Mouse (Mus musculus) liver, embryonic 18 days (tissue): ENCODE measurements around the gene Gm5458. TPM values are rescaled to one million over a fixed set of nuclear protein-coding genes. Genes with fewer than 3 reads are reported as not detected.

ENCODE experiments used
- polyA plus RNA-seq: library from polyadenylated mRNA; depleted of rRNA; stranded (reverse); fragments of >200 nt; gene quantifications from 2 replicates; pipeline ENCODE4 v1.2.3, GENCODE M21; 2012; rRNA removed

The Gm5458 gene
- not detected in 2 replicates for polyA plus RNA-seq

GRCm38 (mm10) chr14:19602481-19602880 lies at the start of gene Gm5458:
Gene Gm5458, minus strand, starts transcription at chr14:19602581.

GRCm38 (mm10) chr14:19584804-19585667 lies 17.3 kb downstream of the Gm5458 start, which contains the start of gene Gm2237:
Gene Gm2237, minus strand, starts transcription at chr14:19585135.

DNA sequence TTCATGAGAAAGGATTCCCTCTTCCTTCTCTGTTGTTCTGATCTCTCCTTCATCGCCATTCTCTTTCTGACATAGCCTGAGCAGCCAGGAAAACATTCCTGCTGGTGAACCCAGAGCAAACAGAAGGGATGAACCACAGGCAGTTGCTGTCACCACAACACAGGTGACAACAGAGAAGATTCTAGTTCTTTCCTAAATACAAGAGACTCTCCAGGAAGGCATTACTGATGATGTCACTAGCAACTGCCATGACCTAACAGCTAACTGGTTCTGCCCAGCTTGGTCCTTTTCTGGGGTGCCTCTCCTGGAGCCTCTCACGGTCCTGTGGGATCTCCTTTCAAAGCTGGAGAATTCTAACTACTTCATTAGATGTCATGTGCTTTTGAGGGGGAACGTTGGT lies 52.5 kb downstream of the Gm5458 start, which contains the start of gene Gm2244:
TSS of gene Gm2244 (minus strand) at position 101 of the 400 bp plus-strand sequence.

Other genes starting within 250 kb of the Gm5458 start
- gene Gm21738, start 183.7 kb downstream of the Gm5458 start, polyA plus RNA-seq = not detected in 2 replicates
- not detected in 2 replicates for gene Gm2244, start 52.6 kb downstream of the Gm5458 start, polyA plus RNA-seq
- 0.29 and 0.41 TPM in 2 replicates for gene Gm2237, start 17.4 kb downstream of the Gm5458 start, polyA plus RNA-seq
- 5.2 and 5.6 TPM in 2 replicates for gene Nid2, start 148.7 kb upstream of the Gm5458 start, polyA plus RNA-seq
- 41.7 and 44.2 TPM in 2 replicates for gene Rtraf, start 221.2 kb upstream of the Gm5458 start, polyA plus RNA-seq